Mouse (Mus musculus) thymus, postnatal 0 days (tissue): ENCODE measurements around the gene Rab1b. TPM values are rescaled to one million over a fixed set of nuclear protein-coding genes. Genes with fewer than 3 reads are reported as not detected.

Source experiments
- DNase-seq: peaks from one replicate; pipeline ENCODE4 v3.0.0-alpha.2; 2015; ENCODE audit warnings: low spot score
- polyA plus RNA-seq: library from polyadenylated mRNA; unstranded; fragments of >200 nt; fragmentation: Nextera tagmentation; extraction: Ambion mirVana; gene quantifications from 2 replicates; pipeline ENCODE4 v1.2.1, GENCODE M21; 2015

Gene Rab1b
- polyA plus RNA-seq, 1 experiment from 2014 or later, result 246 TPM

DNA sequence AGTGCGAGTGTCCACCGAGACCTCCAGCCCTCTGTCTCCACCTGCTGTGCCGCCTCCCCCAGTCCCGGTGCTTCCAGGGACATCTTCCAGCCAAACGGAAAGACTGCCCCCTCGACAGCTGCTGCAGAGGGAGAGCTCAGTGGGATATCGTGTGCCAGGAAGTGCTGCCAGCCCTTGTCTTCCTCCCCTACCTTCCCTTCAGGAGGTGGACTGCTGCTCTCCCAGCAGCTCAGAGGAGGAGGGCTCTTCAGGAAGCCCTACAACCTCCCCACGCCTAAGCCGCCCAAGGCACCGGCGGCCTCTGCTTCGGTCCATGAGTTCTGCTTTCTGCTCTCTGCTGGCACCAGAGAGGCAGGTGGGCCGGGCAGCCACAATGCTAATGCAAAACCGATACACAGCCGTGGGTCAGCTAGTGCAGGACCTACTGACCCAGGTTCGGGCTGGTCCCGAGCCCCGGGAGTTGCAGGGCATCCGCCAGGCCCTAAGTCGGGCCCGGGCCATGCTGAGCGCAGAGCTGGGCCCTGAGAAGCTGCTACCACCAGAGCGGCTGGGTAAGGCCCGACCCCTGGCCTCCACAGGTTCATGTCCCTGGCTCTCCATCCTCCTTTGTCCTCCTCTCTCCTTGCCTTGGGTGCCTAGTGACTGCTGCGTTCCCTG lies 54.6 kb downstream of the Rab1b start:
- no peak for DNase-seq

DNA sequence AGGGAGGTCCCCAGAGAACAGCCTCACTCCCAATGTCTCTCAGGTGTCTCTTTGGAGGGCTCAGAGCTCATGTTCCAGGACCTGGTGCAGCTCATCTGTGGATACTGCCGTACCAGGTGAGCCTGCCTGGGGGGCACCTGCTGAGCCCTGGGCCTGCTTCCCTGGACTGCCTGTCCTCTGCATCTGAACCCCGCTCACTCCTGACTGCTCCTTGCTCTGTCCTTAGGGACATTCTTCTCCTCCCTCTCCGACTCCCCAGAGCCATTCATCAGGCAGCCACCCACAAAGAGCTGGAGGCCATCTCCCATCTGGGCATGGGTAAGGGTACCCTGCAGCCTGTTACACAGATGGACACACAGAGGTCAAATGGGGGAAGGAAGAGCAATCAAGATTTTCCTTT lies 55.4 kb downstream of the Rab1b start:
- no peak for DNase-seq

DNA sequence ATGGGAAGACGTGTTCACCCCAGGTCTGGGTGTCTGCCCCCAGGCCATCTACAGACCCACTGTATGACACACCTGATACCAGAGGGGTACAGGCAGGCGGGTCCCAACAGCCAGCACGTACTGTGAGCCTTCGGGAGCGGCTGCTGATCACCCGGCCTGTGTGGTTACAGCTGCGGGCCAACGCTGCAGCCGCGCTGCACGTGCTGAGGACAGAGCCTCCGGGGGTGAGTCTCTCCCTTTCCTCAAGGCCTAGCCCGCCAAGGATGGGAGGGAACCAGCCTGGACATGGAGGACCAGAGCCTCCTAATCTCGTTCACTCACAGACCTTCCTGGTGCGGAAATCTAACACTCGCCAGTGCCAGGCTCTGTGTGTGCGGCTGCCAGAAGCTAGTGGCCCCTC lies 55.8 kb downstream of the Rab1b start:
- no peak for DNase-seq

DNA sequence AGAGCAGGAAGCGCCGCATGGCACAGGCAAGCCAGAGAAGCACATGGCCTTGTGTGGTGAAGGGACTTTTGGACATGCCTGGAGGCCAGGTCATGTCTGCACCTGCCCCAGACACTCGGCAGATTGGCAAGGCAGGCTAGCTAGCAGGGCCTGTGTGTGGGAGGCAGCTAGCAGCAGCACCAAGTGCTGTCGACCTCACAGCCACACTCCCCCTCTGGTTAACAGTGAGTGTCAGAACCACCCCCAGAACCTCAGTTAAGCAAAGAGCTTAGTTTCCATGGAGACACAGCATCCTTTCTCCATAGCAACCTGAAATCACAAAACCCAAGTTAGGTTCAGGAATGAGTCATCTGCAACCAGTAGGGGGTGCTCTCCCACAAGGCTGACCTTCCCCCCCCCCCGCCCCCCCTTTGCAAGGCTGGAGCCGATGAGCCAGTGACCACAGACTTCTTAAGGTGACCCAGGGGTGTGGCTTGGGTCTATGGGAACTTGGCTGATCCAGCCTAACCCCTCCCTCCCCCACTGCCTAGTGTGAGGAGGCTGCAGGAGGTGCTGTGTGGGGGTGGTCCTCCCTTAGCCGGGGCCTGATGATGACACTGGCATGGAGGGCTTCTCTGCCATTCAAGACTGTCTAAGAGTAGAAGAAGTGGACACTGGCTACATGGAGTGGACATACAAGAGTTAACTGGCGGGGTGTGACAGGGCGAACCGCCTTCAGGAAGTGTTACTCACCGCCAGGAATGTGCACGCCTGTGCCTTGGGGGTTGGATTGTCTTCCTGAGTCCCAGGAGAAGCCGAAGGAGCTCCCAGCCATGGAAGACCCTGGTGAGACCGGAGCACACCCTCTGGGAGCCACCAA lies 56.6 kb downstream of the Rab1b start, which contains the start of gene Rin1:
Gene Rin1, plus strand, starts transcription at position 435 of the 859 bp plus-strand sequence.
- DNase-seq, result no peak

DNA sequence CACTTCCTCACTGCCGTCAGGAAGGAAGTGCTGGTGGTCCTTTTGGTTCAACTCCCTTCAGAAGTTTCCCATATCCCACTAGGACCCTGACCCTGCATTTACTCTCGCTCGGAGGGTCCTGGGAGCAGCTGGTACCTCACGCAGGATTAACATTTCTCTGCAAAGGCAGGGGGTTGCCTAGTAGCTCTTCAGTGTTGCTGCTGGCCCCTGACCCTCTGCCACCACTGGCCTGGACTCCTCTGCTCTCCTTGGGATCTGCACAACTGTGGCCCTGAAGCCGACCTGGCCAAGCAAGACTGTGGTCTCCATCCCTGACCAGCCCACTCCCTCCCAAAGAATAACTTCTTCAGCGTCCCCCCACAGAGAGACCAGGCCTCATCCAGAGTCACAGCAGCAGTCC lies 57.5 kb downstream of the Rab1b start:
- no peak for DNase-seq

Other genes starting within 250 kb of the Rab1b start
- gene Actn3, start 229.2 kb downstream of the Rab1b start, polyA plus RNA-seq, result 21.4 and 26.6 TPM in 2 replicates
- 10.2 and 12.6 TPM in 2 replicates for gene Zdhhc24, start 228.4 kb downstream of the Rab1b start, polyA plus RNA-seq
- 1.4 and 2.2 TPM in 2 replicates for gene Bbs1, start 200.4 kb downstream of the Rab1b start, polyA plus RNA-seq
- gene Dpp3, start 178.8 kb downstream of the Rab1b start, polyA plus RNA-seq, result 101 and 102 TPM in 2 replicates
- gene Peli3, start 163.9 kb downstream of the Rab1b start, polyA plus RNA-seq, result 0.47 and 0.81 TPM in 2 replicates
- 106 and 107 TPM in 2 replicates for gene Mrpl11, start 144.9 kb downstream of the Rab1b start, polyA plus RNA-seq
- gene Npas4, start 116.8 kb downstream of the Rab1b start, polyA plus RNA-seq, result not detected in 2 replicates
- gene Slc29a2, start 83.2 kb downstream of the Rab1b start, polyA plus RNA-seq, result 1.5 and 1.7 TPM in 2 replicates
- 23.8 and 24.1 TPM in 2 replicates for gene B4gat1, start 68.2 kb downstream of the Rab1b start, polyA plus RNA-seq
- gene AC124502.3, start 68.2 kb downstream of the Rab1b start, polyA plus RNA-seq, result 0.94 and 1.3 TPM in 2 replicates
- gene Brms1, start 65.7 kb downstream of the Rab1b start, polyA plus RNA-seq, result 66.4 and 67.6 TPM in 2 replicates
- gene Rin1, start 56.6 kb downstream of the Rab1b start, polyA plus RNA-seq, result 0.84 and 1.1 TPM in 2 replicates
- 4.1 and 7.1 TPM in 2 replicates for gene Cd248, start 39.0 kb downstream of the Rab1b start, polyA plus RNA-seq
- 0.32 and 0.33 TPM in 2 replicates for gene Tmem151a, start 21.5 kb downstream of the Rab1b start, polyA plus RNA-seq
- 65.9 and 75.7 TPM in 2 replicates for gene Yif1a, start 18.5 kb downstream of the Rab1b start, polyA plus RNA-seq
- 0.91 and 1.2 TPM in 2 replicates for gene Cnih2, start 8.6 kb downstream of the Rab1b start, polyA plus RNA-seq
- gene Klc2, start 11.5 kb upstream of the Rab1b start, polyA plus RNA-seq, result 6.6 and 8.7 TPM in 2 replicates
- gene Pacs1, start 166.0 kb upstream of the Rab1b start, polyA plus RNA-seq, result 8.3 and 9.8 TPM in 2 replicates
- 294 and 319 TPM in 2 replicates for gene Sf3b2, start 188.4 kb upstream of the Rab1b start, polyA plus RNA-seq
- gene Gal3st3, start 191.3 kb upstream of the Rab1b start, polyA plus RNA-seq, result 0.36 and 0.44 TPM in 2 replicates
- gene Catsper1, start 228.7 kb upstream of the Rab1b start, polyA plus RNA-seq, result not detected in 2 replicates
- 29.1 and 30.5 TPM in 2 replicates for gene Cst6, start 242.5 kb upstream of the Rab1b start, polyA plus RNA-seq